Mouse (Mus musculus): ENCODE measurements around the gene Sgms1. TPM values are rescaled to one million over a fixed set of nuclear protein-coding genes. Genes with fewer than 3 reads are reported as not detected.

Gene Sgms1
- polyA plus RNA-seq, 1 experiment from 2014 or later: 43.3 TPM

DNA sequence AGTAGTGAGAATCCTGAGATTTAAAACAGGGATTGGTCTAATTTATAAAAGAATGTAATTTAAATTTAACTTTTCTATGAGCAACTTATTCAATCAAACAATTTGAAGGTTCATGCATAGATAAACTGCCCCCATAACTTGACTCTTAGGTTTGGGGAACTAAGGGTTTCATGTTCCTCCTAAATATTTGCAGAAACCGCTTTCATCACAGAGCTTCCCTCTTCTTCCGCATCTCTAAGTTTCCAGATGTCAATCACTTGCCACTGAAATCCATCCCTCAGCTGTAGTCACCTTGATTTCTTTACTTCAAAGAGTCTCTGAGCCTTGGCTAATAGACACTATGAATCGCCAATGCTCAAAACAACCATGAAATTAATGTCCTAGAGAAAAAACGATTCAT lies 130.5 kb downstream of the Sgms1 start:
- ATAC-seq (ENCODE audit: insufficient read depth, low FRiP score, low read depth): no peak
- 88% methylated on average over 4 of the region's 4 CpGs for WGBS

DNA sequence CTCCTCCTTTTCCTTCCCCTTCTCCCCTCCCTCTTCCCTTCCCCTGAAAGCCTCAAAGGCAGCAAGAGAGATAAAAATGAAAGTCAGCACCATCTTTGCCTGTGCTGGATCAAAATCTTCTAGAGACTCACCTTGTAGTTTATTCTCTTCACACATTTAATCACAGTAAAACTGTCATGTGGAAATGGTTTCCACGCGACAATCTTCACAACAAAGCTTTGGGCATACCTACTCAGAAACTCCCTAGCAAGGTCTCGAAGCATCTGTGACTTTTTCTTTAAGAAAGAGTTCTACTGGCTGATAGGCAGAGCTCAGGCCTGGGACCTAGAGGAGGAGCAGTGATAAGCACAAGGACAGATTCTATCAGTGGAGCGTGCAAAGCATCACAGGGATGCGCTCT lies 131.4 kb downstream of the Sgms1 start:
- H3K9ac ChIP-seq: no peak overlapping the region
- no peaks in the 10 kb centered on the region for H3K4me1 ChIP-seq
- H3K27me3 ChIP-seq (replicated peaks): no peaks in the 10 kb centered on the region
- H3K9me3 ChIP-seq: no peaks in the 10 kb centered on the region
- 64% methylated on average over 5 of the region's 5 CpGs for WGBS
- no peaks in the 10 kb centered on the region for H3K36me3 ChIP-seq
- ATAC-seq (ENCODE audit: insufficient read depth, low FRiP score, low read depth): no peak
- no peak overlapping the region for H3K4me2 ChIP-seq
- no peak overlapping the region for H3K27ac ChIP-seq
- no peak overlapping the region for H3K4me3 ChIP-seq (replicated peaks)

More for the DNA sequence above, 130.5 kb downstream of the Sgms1 start:
- Histone ChIP-seq H3K36me3 (no peaks in the 10 kb centered on the region), H3K27me3 (replicated peaks) (no peaks in the 10 kb centered on the region), H3K4me3 (replicated peaks) (no peak overlapping the region), H3K4me1 (no peaks in the 10 kb centered on the region), H3K27ac (no peak overlapping the region), H3K4me2 (no peak overlapping the region), H3K9ac (no peak overlapping the region), H3K9me3 (no peaks in the 10 kb centered on the region)

DNA sequence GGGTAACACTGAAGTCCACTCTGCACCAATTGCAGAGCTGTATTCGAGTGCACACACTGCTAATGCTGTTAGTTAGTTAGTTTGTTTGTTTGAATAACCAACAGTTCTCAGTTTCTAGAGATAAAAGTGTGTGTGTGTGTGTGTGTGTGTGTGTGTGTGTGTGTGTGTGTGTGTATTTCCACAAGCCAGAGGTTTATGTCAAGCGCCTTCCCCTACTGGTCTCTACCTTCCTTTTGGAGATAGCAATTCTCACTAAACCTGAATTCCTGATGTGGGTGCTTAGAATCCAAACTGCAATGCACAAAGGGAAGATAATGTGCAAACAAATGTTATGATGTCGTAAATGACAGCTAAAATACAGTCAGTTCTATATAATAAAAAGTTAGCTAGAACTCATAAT lies 131.9 kb downstream of the Sgms1 start:
- H3K4me1 ChIP-seq: no peaks in the 10 kb centered on the region
- H3K27me3 ChIP-seq (replicated peaks): no peaks in the 10 kb centered on the region
- WGBS: 81% methylated on average over 3 of the region's 3 CpGs
- no peak for ATAC-seq (ENCODE audit: insufficient read depth, low FRiP score, low read depth)
- H3K36me3 ChIP-seq: no peaks in the 10 kb centered on the region
- H3K9ac ChIP-seq: no peak overlapping the region
- no peaks in the 10 kb centered on the region for H3K9me3 ChIP-seq
- no peak overlapping the region for H3K27ac ChIP-seq
- H3K4me3 ChIP-seq (replicated peaks): no peak overlapping the region
- H3K4me2 ChIP-seq: no peak overlapping the region

DNA sequence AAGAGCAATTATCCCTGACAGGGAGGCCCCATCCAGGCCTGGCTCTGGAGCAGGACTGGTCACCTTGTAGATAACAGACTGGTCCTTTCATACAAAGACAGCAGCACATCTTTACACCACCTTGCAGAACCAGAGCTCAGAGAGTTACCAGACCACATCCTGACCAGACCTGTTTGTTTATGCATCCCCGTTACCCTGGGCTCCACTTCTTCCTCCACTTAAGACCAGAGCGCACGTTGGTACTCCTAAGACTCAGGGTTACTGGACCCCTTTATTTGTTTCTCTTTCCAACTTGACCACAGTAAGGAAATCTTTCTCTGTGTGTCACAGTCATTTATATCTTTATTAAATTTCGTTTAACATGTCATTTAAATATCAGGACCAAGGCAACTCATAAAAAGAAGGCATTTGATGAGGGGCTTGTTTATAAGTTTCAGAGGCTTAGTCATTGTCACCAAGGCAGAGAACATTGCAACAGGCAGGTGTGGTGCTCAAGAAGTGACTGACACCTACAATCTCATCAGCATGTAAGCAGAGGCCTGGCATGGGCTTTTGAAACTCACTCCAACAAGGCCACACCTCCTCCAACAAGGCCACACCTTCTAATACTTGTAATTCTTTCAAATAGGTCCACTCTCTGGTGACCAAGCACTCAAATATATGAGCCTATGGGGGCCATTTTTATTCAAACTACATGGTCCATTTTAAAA lies 132.7 kb downstream of the Sgms1 start:
- Histone ChIP-seq H3K4me1 (no peaks in the 10 kb centered on the region), H3K9ac (no peak overlapping the region), H3K36me3 (no peaks in the 10 kb centered on the region), H3K9me3 (no peaks in the 10 kb centered on the region), H3K4me3 (replicated peaks) (no peak overlapping the region), H3K27ac (no peak overlapping the region), H3K27me3 (replicated peaks) (no peaks in the 10 kb centered on the region), H3K4me2 (no peak overlapping the region)
- WGBS: 64% methylated on average over 4 of the region's 4 CpGs
- ATAC-seq (ENCODE audit: insufficient read depth, low FRiP score, low read depth): no peak

DNA sequence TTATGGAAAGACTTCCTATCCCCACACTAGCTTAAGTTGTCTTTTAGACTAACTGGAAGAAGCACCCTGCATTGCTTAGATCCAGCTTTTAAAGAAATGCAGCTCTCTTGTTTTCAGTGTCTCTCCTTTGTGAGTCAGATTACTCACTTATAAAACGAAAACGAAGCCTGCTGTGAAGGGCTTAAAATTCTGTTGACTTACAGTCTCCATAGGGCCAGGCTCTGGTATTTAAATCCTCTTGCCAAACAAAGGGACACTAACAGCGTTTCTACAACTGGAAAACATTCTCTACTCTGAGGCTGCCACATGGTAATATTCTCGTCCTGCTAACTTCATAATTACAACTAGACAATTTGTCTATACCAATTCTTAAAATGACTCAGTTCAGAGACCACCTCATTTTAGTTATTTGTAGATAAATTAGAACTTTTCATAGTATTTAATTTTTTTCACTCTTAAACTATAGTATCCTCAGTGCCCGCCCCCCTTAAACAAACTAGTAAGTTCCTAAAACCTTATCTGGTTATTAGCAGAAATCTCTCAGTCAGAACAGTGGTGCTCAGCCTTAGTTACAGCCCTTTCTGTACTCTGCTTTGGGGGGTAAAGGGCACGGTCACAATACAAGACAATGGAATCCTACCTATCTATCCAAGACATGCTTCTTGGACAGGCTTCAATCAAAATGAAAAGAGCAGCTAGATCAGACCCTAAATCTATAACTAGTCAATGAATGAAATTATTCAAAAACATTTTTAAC lies 133.9 kb downstream of the Sgms1 start:
- ATAC-seq (ENCODE audit: insufficient read depth, low FRiP score, low read depth): no peak
- WGBS: 47% methylated on average over 6 of the region's 6 CpGs

DNA sequence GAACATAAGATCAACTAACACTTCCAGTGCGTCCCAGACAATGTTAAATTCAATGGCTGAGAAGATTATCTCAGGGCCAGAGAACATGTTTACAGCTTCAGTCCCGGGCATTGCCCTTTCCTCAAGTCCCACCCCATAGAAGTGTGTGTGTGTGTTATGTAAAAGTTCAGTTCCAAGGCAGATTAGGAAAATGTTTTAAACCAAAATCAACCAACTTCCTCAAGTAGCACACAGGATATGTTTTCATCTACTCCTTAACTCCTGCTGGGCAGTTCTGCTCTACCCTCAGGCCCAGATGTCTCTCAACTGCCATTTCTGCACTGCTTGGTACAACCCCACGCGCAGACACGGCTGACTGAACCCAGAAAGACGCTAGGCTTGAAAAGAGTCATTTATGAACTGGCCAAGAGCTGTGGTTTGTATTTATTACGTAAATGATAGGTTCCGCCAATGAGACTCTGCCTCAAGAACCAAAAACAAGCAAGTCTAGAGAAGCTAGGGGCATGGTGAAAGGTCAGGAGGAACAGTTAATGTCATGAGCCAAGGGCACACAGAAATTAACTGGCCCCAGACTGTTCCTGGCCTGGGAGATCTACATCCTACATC lies 134.7 kb downstream of the Sgms1 start:
- H3K9ac ChIP-seq: no peak overlapping the region
- WGBS: 67% methylated on average over 8 of the region's 8 CpGs
- no peak for ATAC-seq (ENCODE audit: insufficient read depth, low FRiP score, low read depth)
- no peaks in the 10 kb centered on the region for H3K9me3 ChIP-seq
- no peak overlapping the region for H3K4me2 ChIP-seq
- no peaks in the 10 kb centered on the region for H3K27me3 ChIP-seq (replicated peaks)
- no peak overlapping the region for H3K27ac ChIP-seq
- no peaks in the 10 kb centered on the region for H3K4me1 ChIP-seq
- no peaks in the 10 kb centered on the region for H3K36me3 ChIP-seq
- no peak overlapping the region for H3K4me3 ChIP-seq (replicated peaks)

More for the DNA sequence above, 133.9 kb downstream of the Sgms1 start:
- Histone ChIP-seq H3K4me1 (no peaks in the 10 kb centered on the region), H3K36me3 (no peaks in the 10 kb centered on the region), H3K4me2 (no peak overlapping the region), H3K27me3 (replicated peaks) (no peaks in the 10 kb centered on the region), H3K9ac (no peak overlapping the region), H3K27ac (no peak overlapping the region), H3K9me3 (no peaks in the 10 kb centered on the region), H3K4me3 (replicated peaks) (no peak overlapping the region)

DNA sequence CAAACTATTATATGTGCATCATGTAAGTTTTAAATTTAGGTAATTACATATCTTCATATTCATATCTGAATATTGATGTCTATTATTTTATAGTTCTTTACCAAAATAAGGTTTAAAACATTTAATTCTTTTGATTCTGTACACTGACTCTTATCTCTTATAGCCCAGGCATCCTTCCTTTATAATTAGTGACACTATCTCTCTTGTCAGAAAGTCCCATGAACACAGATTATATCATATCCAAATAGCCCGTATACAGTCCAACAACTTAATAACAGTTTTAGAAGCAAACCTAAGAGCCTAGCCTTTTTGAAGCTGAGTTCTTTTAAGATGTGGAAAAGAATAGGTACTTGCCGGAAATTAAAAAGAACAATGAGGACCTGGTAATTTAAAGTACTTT lies 135.3 kb downstream of the Sgms1 start:
- Histone ChIP-seq H3K4me1 (no peaks in the 10 kb centered on the region), H3K4me2 (no peak overlapping the region), H3K27ac (no peak overlapping the region), H3K9ac (no peak overlapping the region), H3K4me3 (replicated peaks) (no peak overlapping the region), H3K9me3 (no peaks in the 10 kb centered on the region), H3K27me3 (replicated peaks) (no peaks in the 10 kb centered on the region), H3K36me3 (no peaks in the 10 kb centered on the region)
- WGBS: 82% methylated on average over 2 of the region's 2 CpGs
- no peak for ATAC-seq (ENCODE audit: insufficient read depth, low FRiP score, low read depth)

DNA sequence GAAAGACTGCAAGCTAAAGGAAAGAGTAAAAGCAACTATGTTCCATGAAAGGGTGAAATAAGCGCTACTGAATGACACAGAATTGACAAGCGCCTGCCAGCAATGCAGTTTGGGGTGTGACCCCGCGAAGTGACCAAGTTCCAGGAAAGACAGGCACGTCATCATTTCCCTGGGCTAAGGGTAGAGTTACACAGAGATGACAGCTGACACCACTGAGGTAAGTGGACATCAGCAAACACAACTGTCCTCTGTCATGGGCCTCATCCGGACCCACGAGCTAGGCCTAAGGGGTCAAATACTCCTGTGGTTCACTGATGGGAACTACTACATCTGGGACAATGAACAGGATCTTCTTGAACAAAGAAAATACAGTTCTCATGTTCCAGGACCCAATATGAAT lies 136.5 kb downstream of the Sgms1 start:
- Histone ChIP-seq H3K4me3 (replicated peaks) (no peak overlapping the region), H3K9ac (no peak overlapping the region), H3K27me3 (replicated peaks) (no peaks in the 10 kb centered on the region), H3K36me3 (no peaks in the 10 kb centered on the region), H3K4me2 (no peak overlapping the region), H3K4me1 (no peaks in the 10 kb centered on the region), H3K27ac (no peak overlapping the region), H3K9me3 (no peaks in the 10 kb centered on the region)
- 84% methylated on average over 7 of the region's 7 CpGs for WGBS
- ATAC-seq (ENCODE audit: insufficient read depth, low FRiP score, low read depth): no peak

DNA sequence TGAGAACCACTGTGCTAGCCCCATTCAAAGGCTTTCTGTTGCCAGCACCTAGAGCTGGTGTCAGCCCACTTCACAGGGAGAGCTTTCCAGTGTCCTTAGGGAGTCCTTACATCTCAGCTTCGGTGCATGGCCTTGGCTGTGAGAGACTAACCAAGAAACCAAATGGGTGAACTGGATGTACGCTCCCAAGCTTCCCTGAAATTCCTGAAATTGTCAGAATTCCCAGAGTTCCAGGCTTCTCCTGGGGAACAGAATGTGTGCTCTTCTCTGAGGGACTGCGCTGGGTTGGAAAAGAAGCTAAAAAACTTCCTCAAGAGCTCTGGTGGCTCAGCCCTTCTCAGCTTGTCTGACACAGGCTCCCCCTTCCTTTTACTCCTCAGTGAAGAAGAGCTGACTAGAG lies 137.1 kb downstream of the Sgms1 start:
- H3K4me2 ChIP-seq: no peak overlapping the region
- no peak for ATAC-seq (ENCODE audit: insufficient read depth, low FRiP score, low read depth)
- no peaks in the 10 kb centered on the region for H3K27me3 ChIP-seq (replicated peaks)
- no peak overlapping the region for H3K4me3 ChIP-seq (replicated peaks)
- no peaks in the 10 kb centered on the region for H3K9me3 ChIP-seq
- no peak overlapping the region for H3K27ac ChIP-seq
- H3K9ac ChIP-seq: no peak overlapping the region
- no peaks in the 10 kb centered on the region for H3K36me3 ChIP-seq
- H3K4me1 ChIP-seq: no peaks in the 10 kb centered on the region
- 62% methylated on average over 3 of the region's 3 CpGs for WGBS

DNA sequence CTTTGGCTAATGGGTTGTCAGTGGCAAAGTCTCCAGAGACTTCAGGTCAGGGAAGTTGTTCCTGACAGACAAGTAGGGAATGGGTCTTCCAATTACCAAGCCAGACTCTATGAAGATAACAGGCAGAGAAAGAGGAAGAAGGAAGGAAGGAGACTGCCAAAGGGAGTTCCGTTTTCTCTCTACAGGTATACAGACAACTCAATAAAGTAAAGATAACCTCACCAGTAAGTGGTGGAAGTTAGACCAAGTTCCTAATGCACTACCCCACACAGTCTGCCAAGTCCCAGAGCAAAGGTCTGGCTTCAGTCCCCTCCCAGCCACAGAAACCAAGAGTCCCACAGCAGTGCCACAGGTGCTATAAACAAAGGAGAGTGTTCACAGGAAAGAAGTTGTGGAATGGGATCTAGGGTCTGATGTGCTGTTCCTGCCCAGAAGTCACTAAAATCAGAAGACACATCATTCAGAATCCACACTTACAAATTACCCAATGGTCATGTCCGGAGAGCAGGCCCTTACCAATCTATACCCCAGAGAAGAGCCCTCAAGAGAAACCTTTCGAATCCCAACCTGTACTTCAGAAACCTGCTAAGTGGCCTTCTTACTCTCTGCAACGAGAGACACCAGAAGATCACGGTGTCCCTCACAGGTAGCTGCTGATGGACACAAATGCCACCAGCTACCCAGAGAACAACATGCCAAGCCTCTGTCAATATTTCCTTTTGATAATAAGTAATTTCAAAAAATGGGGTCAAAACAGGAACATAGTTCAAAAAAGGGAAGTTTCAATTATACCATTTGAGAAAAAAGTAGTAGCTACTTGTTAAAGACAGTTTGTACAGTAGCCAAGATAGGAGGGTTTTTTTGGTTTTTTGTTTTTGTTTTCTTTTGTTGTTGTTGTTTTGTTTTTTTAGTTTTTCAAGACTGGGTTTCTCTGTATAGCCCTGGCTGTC lies 140.1 kb downstream of the Sgms1 start:
- Histone ChIP-seq H3K36me3 (no peaks in the 10 kb centered on the region), H3K4me1 (no peaks in the 10 kb centered on the region), H3K4me3 (replicated peaks) (no peak overlapping the region), H3K9me3 (no peaks in the 10 kb centered on the region), H3K27ac (no peak overlapping the region), H3K27me3 (replicated peaks) (no peaks in the 10 kb centered on the region), H3K9ac (no peak overlapping the region), H3K4me2 (no peak overlapping the region)
- no peak for ATAC-seq (ENCODE audit: insufficient read depth, low FRiP score, low read depth)
- WGBS: 82% methylated on average over 5 of the region's 5 CpGs

DNA sequence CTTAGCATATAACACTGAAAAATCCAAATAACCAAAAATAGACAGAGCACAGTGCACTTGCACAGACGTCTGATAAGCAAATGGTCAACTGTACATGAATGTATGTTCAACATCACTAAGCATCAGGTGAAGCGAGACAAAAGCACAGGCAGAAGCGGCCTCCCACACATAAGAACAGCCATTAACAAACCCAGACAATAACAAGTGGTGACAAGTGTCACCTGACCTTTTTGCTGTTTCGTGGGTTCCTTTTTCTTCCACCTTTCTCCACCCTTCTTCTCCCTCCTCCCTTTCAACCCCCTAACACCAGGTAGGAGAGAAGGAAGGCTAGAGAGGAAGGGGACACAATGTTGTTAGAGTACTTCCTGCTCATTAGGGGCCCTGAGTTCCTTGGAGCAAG lies 144.6 kb downstream of the Sgms1 start:
- Histone ChIP-seq H3K4me2 (no peak overlapping the region), H3K9me3 (no peaks in the 10 kb centered on the region), H3K9ac (no peak overlapping the region), H3K36me3 (no peaks in the 10 kb centered on the region), H3K27ac (no peak overlapping the region), H3K27me3 (replicated peaks) (no peaks in the 10 kb centered on the region), H3K4me3 (replicated peaks) (no peak overlapping the region), H3K4me1 (no peaks in the 10 kb centered on the region)
- 63% methylated on average over 4 of the region's 4 CpGs for WGBS
- ATAC-seq (ENCODE audit: insufficient read depth, low FRiP score, low read depth): no peak
